Mouse (Mus musculus) lung, embryonic 14.5 days (tissue): ENCODE measurements around the gene G6pc. TPM values are rescaled to one million over a fixed set of nuclear protein-coding genes. Genes with fewer than 3 reads are reported as not detected.
"Not testable (repeated sequence)": the region's sequence is repeated elsewhere in the genome, so short reads cannot be mapped to it uniquely, and the experiment has no call there.

Source experiments
- ATAC-seq: fragments of 200-750 bp; cut with Nextera tagmentation; 2 replicates; pipeline ENCODE4 v1.8.0; 2017; ENCODE audit warnings: mild to moderate bottlenecking, moderate TSS enrichment, moderate library complexity; ENCODE audit not compliant: insufficient read depth
- DNase-seq: peaks from one replicate; pipeline ENCODE4 v3.0.0-alpha.2; 2015
- H3K27ac ChIP-seq: fragments of 300-500 bp; sonication (generic); 2 replicates; pipeline ENCODE4 v1.5.1; 2014; ENCODE audit warnings: low read depth, mild to moderate bottlenecking, moderate library complexity
- H3K27me3 ChIP-seq: fragments of 300-500 bp; sonication (generic); 2 replicates; pipeline ENCODE4 v1.6.1; 2014; ENCODE audit warnings: low read length, control low read depth; ENCODE audit not compliant: insufficient read depth
- H3K36me3 ChIP-seq: fragments of 300-500 bp; sonication (generic); 2 replicates; pipeline ENCODE4 v1.6.1; 2014; ENCODE audit warnings: control low read depth; ENCODE audit not compliant: insufficient read depth
- H3K4me1 ChIP-seq: fragments of 300-500 bp; sonication (generic); 2 replicates; pipeline ENCODE4 v1.6.1; 2014; ENCODE audit warnings: antibody characterized with exemption, control low read depth; ENCODE audit not compliant: insufficient read depth
- H3K4me2 ChIP-seq: fragments of 300-500 bp; sonication (generic); 2 replicates; pipeline ENCODE4 v1.6.1; 2014; ENCODE audit warnings: mild to moderate bottlenecking
- H3K4me3 ChIP-seq: fragments of 300-500 bp; sonication (generic); 2 replicates; pipeline ENCODE4 v1.5.1; 2014; ENCODE audit warnings: low read depth, low read length
- H3K9ac ChIP-seq: fragments of 300-500 bp; sonication (generic); 2 replicates; pipeline ENCODE4 v1.6.1; 2014
- H3K9me3 ChIP-seq: fragments of 300-500 bp; sonication (generic); 2 replicates; pipeline ENCODE4 v1.6.1; 2016; ENCODE audit warnings: low read depth, low read length, control low read depth
- CTCF ChIP-seq: IDR thresholded peaks from 2 replicates; pipeline ENCODE4 v1.5.1; 2016; ENCODE audit warnings: antibody characterized with exemption, low read depth
- WGBS: fragments of 180-500 bp; shearing (Covaris S2); extraction: QIAGEN DNeasy Blood & Tissue Kit; methylation state at CpG from one replicate; pipeline ENCODE4 v1.1.7; 2014; 5-methylcytosine and 5-hydroxymethylcytosine counted together
- polyA plus RNA-seq: library from polyadenylated mRNA; unstranded; fragments of >200 nt; fragmentation: Nextera tagmentation; extraction: Ambion mirVana; gene quantifications from 2 replicates; pipeline ENCODE4 v1.2.1, GENCODE M21; 2014

G6pc gene
- polyA plus RNA-seq, 1 experiment from 2014 or later, result not detected

DNA sequence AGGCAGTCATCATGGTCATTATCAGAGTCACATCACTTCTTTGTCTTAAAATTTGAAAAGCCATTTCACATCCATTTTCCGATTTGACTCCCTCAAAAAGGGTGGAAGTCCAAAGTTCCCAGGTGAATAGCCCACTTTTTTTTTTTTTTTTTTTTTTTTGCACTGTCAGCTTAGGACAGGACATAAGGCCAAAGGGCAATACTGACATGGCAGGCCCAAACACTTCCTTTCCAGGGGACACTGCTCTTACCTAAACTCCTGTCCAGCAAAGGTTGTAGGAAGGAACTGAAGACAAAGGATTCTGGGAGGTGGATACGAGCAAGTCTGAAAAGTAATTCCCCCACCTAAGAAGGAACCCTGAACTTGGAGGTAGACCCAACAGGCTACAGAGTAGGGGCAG lies 11.4 kb upstream of the G6pc start:
- Histone ChIP-seq H3K4me2 (no peak overlapping the region), H3K4me1 (no peaks in the 10 kb centered on the region), H3K9ac (no peak overlapping the region), H3K27ac (no peak overlapping the region), H3K27me3 (no peaks in the 10 kb centered on the region), H3K9me3 (no peaks in the 10 kb centered on the region), H3K36me3 (no peaks in the 10 kb centered on the region), H3K4me3 (no peak overlapping the region)
- WGBS, result 89% methylated on average over 2 of the region's 2 CpGs
- no peak for TF ChIP-seq CTCF
- ATAC-seq (no peak), DNase-seq (no peak)

- H3K4me2 ChIP-seq, result no peak overlapping the region
- no peak for ATAC-seq
- H3K9me3 ChIP-seq, result no peaks in the 10 kb centered on the region
- no peak overlapping the region for H3K9ac ChIP-seq
- H3K4me1 ChIP-seq, result no peaks in the 10 kb centered on the region
- DNase-seq, result no peak
- no peak overlapping the region for H3K27ac ChIP-seq
- no peaks in the 10 kb centered on the region for H3K27me3 ChIP-seq
- TF ChIP-seq CTCF, result no peak
- WGBS, result 79% methylated on average over 3 of the region's 3 CpGs
- no peaks in the 10 kb centered on the region for H3K36me3 ChIP-seq
- H3K4me3 ChIP-seq, result no peak overlapping the region
These were observed 9.7 kb upstream of the G6pc start for GRCm38 (mm10) chr11:101357505-101358182.

GRCm38 (mm10) chr11:101359776-101360175 lies 7.6 kb upstream of the G6pc start:
- no peaks in the 10 kb centered on the region for H3K36me3 ChIP-seq
- H3K4me1 ChIP-seq, result no peaks in the 10 kb centered on the region
- no peak for TF ChIP-seq CTCF
- WGBS, result 55% methylated on average over 9 of the region's 9 CpGs
- no peak overlapping the region for H3K27ac ChIP-seq
- H3K4me2 ChIP-seq, result no peak overlapping the region
- no peak for ATAC-seq
- H3K4me3 ChIP-seq, result no peak overlapping the region
- H3K9me3 ChIP-seq, result no peaks in the 10 kb centered on the region
- no peak overlapping the region for H3K9ac ChIP-seq
- no peak for DNase-seq
- no peaks in the 10 kb centered on the region for H3K27me3 ChIP-seq

DNA sequence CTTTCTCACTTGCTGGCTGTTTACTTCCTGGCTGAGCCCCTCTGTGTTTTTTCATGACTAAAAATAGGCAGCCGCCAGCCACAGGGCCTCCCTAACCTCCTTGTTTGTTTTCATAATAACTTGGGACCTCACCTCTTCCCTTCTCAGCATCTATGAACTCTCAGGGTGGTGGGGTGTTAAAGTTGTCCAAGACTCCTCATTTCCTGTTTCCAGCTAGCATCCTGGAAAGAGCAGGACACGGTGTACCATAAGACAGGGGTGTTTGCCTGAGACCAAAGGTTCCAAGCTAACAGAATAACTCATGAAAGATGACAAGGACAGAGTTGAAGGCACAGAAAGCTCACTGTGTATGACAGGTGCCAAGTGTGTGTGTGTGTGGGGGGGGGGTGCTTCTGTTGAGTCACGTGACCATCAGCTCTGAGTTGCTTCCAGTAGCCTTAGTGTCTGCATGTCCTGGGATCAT lies 6.7 kb upstream of the G6pc start:
- 23% methylated on average over 3 of the region's 3 CpGs for WGBS
- peak overlapping the region; percentile 43; the same call in 1 of the 2 replicates for H3K27ac ChIP-seq

DNA sequence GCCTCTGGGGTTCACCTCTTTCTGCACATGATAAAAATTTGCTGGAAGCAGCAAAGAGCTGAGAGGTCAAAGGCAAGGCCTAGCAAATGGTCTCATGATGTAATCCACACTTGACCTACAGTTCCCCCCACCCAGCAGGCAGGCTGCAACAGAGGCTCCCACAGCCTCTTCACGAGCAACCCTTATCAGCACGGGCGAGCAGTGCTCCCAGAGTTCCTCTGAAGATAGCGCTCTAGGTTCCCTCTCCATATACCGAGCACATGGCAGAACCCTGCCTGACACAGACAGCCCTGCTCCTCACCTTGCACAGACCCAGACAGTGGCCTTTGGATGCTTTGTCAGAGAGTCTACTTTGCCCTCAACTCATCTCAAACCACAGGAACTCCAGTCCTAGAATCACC lies 2.8 kb upstream of the G6pc start:
- H3K27ac ChIP-seq, result no peak overlapping the region
- no peak overlapping the region for H3K9ac ChIP-seq
- ATAC-seq (no peak), DNase-seq (no peak)
- no peak for TF ChIP-seq CTCF
- H3K4me1 ChIP-seq, result no peaks in the 10 kb centered on the region
- H3K9me3 ChIP-seq, result no peaks in the 10 kb centered on the region
- H3K4me3 ChIP-seq, result no peak overlapping the region
- no peak overlapping the region for H3K4me2 ChIP-seq
- no peaks in the 10 kb centered on the region for H3K27me3 ChIP-seq
- no peaks in the 10 kb centered on the region for H3K36me3 ChIP-seq
- 30% methylated on average over 5 of the region's 5 CpGs for WGBS

More for the DNA sequence above, 6.7 kb upstream of the G6pc start:
- TF ChIP-seq CTCF, result no peak
- ATAC-seq (no peak), DNase-seq (no peak)
- Histone ChIP-seq H3K4me2 (no peak overlapping the region), H3K36me3 (no peaks in the 10 kb centered on the region), H3K4me1 (no peaks in the 10 kb centered on the region), H3K9me3 (no peaks in the 10 kb centered on the region), H3K4me3 (no peak overlapping the region), H3K27me3 (no peaks in the 10 kb centered on the region), H3K9ac (no peak overlapping the region)

GRCm38 (mm10) chr11:101370141-101370540 lies 2.8 kb downstream of the G6pc start:
- no peak for TF ChIP-seq CTCF
- Histone ChIP-seq H3K9me3 (no peaks in the 10 kb centered on the region), H3K4me2 (no peak overlapping the region), H3K27me3 (no peaks in the 10 kb centered on the region), H3K9ac (no peak overlapping the region), H3K4me3 (no peak overlapping the region), H3K27ac (no peak overlapping the region), H3K36me3 (no peaks in the 10 kb centered on the region), H3K4me1 (no peaks in the 10 kb centered on the region)
- DNase-seq, result no peak
- 70% methylated on average over 5 of the region's 5 CpGs for WGBS
- no peak for ATAC-seq

GRCm38 (mm10) chr11:101374421-101374938 lies 7.1 kb downstream of the G6pc start:
- Histone ChIP-seq H3K4me3 (no peak overlapping the region), H3K4me1 (no peaks in the 10 kb centered on the region), H3K36me3 (no peaks in the 10 kb centered on the region), H3K4me2 (no peak overlapping the region), H3K9me3 (no peaks in the 10 kb centered on the region), H3K27ac (no peak overlapping the region), H3K9ac (no peak overlapping the region), H3K27me3 (no peaks in the 10 kb centered on the region)
- 55% methylated on average over 7 of the region's 7 CpGs for WGBS
- TF ChIP-seq CTCF, result no peak
- no peak for DNase-seq
- no peak for ATAC-seq

DNA sequence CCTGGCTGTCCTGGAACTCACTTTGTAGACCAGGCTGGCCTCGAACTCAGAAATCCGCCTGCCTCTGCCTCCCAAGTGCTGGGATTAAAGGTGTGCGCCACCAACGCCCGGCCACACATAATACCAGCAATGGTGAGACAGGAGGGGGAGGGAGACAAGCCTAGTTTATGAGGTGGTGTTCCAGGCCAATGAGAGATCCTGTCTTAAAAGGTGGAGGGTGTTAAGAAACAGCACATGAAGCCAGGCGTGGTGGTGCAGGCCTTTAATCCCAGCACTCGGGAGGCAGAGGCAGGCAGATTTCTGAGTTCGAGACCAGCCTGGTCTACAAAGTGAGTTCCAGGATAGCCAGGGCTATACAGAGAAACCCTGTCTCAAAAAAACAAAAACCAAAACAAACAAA lies 10.8 kb downstream of the G6pc start:
- not testable (repeated sequence) for H3K27ac ChIP-seq, H3K9ac ChIP-seq, H3K4me2 ChIP-seq, H3K27me3 ChIP-seq, H3K36me3 ChIP-seq, H3K9me3 ChIP-seq, H3K4me3 ChIP-seq, ATAC-seq, DNase-seq, H3K4me1 ChIP-seq
- 86% methylated on average over 8 of the region's 8 CpGs for WGBS
